Mouse (Mus musculus) lung, postnatal 10 days (tissue): ENCODE measurements around the gene Mboat1.

ENCODE experiments used
- DNase-seq: peaks from one replicate; pipeline ENCODE4 v3.0.0; 2021

Gene Mboat1

DNA sequence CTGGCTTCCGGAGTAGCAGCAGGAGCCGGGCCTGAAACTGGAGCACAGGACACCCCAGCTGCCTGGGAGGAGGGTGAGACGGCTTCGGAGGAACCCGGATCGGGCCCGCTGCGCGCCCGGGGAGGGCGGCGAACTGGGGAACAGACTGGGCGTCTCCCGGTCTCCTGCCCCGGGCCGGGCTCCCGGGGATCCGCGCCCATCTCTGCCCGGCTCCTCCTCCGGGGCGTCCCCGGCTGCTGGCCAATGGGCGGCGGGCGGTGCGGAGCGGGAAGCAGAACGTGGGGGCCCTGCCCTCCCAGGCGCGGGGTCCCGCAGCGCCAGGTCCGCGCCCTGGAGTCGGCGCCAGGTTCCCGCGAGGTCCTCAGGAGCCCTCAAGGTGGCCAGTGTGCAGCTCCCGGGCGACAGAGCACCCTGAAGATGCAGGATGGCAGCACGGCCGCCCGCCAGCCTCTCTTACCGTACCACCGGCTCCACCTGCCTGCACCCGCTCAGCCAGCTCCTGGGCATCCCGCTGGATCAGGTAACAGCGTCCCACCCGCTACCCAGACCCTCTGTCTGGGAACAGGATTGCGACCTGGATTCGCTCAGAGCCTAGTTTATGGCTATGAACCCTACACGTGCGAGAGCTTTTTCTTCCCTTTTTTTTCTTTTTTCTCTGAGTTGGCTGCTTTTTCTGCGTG, at the start of gene Mboat1:
Gene Mboat1, plus strand, starts transcription at position 247 of the 680 bp plus-strand sequence.
- DNase-seq = peak; percentile 87

DNA sequence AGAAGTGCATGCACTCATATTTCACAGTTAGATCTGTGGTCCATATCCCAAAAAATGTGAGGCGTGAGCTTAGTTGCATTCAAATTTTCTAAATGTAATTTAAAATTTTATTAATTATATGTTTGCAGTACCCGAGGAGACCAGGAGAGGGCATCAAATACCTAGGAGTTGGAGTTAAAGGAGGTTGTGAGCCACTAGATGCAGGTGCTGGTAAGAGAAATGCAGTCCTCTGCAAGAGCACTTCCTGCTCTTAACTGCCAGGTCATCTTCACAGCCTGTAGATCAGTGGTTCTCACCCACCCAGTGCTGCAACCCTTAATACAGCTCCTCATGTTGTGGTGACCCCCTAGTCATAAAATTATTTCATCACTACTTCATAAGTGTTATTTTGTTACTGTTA, 43.2 kb upstream of the Mboat1 start:
- DNase-seq = no peak

GRCm38 (mm10) chr13:30095851-30096250, 40.4 kb upstream of the Mboat1 start:
- peak; percentile 7 for DNase-seq

GRCm38 (mm10) chr13:30096536-30096935, 39.8 kb upstream of the Mboat1 start:
- no peak for DNase-seq

DNA sequence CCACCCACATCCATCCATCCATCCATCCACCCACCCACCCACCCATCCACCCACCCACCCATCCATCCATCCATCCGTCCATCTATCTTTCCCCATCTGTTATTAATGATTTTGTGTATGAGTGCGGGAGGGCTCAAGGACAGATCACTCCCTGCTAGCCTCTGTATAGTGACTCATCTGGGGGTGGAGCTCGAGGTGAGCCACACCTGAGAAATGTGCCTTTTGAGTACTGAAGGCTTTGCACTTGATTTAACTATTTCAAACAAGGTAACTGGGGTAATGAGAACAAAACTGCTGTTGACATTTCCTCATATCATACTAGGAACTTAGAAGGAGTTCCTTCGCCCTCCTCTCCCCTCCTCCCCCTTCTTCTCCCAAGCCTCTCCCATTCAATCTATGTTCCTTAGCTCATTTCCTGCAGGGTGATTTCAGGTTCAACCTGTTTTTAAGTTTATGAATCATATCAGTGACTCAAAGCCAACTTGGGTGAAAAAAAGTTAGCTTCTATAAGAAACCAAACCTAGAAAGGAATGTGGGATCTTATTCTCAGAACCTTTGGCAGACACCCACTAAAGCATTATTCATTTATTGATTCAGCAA, 27.2 kb upstream of the Mboat1 start:
- no peak for DNase-seq

DNA sequence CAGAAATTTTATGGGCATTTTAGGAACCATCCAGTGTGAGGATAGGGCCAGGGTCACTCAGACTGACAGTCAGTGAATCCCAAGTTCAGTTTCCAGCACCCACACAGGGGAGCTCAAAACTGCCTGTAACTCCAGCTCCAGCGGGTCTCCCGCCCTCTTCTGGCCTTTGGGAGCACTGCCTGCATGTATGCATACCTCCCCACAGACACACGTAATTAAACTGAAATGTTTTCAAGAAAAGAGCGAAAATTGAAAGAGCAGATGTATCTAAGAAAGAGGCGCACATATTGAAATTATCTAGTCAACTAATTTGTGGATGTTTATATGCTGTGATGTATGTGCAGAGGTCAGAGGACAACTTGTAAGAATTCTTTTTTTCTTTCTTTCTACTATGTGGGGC, 20.5 kb upstream of the Mboat1 start:
- no peak for DNase-seq

DNA sequence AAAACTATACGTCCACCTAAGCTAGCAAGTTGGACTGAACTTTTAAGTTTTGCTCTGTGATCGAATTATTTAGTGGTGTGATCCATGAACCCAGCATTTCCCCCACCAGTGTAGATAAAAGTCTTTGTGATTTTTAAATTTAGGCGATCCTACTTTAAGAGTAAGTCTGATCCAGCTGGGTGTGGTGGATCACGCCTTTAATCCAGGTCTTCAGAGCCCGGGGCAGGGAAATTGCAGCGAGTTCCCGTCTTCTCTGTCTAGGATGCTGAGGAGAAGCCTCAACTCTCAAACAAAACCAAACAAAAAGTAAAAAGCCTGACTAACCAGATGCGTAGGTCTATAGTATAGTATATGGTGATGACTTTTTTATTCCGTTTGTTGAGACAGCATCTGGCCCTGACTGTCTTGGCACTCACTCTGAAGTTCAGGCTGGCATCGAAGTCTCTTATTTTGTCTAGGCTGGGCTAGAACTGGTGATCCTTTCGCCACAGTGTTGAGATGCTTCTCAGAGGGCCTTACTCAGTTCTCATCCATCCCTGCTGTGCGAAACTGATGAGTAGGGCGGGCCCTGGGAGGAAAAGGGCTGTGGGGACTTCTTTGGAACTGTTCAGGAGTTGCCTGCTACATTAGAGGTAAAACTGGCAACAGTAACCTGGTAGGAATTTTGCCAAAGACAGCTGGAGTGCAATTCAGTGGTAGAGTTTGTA, 787 bp downstream of the Mboat1 start:
- DNase-seq = no peak

GRCm38 (mm10) chr13:30137951-30138350, 1.7 kb downstream of the Mboat1 start:
- DNase-seq = no peak

GRCm38 (mm10) chr13:30140149-30140548, 3.9 kb downstream of the Mboat1 start:
- DNase-seq = no peak

- DNase-seq = no peak
These were observed 4.4 kb downstream of the Mboat1 start for GRCm38 (mm10) chr13:30140646-30141045.

DNA sequence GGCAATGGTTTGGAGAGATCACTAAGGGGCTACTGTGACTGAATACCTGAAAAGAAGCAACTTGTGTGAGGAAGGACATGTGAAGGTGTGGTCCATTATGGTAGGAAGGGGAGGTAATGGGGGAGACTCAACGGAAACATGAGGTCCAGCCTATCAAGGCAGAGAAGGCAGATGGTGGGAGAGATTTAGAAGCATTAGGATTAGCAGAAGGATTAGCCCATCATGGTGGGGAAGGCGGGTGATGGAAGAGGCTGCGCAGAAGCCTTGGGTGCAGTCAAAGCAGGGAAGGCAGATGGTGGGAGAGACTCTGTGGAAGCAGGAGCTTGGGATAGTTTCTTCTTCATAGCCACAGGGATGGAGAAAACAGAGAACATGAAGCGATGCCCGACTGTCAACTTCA, 5.7 kb downstream of the Mboat1 start:
- DNase-seq = no peak

GRCm38 (mm10) chr13:30146468-30146867, 10.2 kb downstream of the Mboat1 start:
- DNase-seq = no peak

DNA sequence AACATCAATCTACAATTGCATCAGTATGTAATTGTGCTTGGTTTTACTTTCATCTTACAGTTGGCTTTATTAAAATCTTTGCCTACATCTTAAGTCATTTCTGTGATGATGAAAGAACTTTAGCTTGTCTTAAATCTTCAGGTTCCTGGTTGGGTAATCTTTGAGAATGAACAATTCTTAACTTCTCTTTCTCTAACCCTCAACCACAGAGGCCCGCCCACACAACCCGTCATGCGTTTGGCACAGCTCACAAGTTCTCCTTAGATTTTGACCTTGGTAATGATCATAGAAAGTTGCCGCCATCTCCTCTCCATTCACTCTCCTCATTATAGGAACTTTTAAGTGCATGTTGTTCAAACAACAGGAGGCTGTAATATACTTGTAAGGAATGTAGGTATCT, 18.0 kb downstream of the Mboat1 start:
- peak; percentile 42 for DNase-seq

DNA sequence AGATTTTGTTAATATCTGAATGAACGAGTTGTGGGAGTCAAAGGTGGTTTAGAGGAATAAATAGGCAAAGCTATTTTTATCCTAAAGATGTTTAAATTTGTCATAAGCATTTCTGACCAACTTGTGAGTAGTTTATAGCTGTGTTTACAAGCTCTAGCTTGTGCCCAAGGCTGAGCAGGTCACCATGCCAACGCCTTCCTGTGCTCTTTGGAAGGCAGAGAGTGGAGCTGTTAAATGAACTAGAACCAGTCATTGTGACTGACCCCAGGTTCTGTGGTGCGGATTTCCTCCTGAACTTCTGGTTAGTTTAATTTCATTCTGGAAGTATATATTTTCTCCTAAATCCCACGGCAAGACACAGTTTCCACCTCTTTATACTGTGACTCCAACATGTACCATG, 23.3 kb downstream of the Mboat1 start:
- no peak for DNase-seq

DNA sequence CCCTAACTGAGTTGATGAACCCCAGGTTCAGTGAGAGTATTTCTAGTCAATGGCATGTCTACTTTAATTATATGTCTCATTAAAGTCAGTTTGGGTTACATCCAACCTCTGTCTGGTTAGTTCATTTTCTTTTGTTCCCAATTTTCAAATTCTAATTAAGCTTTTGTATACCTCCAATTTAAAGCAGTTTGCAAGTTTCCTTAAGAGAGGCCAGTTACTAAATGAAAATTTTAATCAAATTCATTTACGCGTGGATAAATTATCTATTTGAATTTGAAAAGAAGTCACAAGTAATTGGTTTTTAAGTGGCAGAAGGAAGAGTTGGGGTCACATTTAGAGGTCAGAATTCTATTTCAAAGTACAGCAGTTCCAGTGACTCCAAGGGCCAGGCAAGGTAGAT, 27.2 kb downstream of the Mboat1 start:
- DNase-seq = no peak

DNA sequence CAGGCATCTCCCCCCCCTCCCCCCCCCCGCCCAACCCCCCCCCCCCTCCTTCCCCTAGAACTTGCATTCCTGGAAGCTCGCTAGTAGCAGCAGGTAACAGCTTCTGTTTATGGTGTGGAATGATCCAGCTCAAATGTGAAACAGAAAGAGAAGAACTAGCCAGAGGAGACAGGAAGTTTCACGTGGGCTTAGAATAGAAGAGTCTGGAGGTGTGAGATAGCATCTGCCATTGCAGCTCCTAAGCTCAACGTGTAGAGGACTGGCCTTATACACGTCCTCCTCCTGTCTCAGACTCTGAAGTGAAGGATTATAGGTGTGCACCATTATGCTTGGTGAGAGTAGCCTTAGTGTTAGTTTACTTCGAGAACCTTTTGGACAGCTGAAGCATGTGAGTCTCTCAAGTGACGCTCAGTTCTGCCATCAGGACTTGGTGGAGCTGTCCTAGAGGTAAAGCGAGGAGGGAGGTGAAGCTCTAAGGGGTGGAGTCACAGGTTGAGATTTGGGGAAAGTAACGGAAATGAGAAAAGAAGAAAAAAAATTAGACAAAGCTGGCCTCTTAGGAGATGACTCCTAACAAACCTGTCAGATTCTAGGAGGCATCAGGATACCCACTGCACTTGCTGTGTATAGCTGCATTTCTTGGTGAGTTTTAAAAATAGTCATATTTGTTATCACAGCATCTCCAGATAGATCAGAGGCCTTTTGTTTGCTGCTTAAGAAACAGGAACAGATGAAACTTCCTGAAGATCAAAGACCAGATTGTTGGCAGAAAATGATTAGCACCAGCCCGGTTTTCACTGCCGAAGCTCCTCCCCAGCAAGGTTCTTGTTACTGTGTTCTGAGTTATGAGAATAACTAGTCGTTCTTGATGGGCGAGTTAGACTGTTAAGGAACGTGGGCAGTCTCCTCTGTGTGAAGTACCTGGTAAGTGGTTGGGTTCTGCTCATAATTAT, 30.1 kb downstream of the Mboat1 start:
- DNase-seq = no peak

- no peak for DNase-seq
These were observed 31.2 kb downstream of the Mboat1 start for GRCm38 (mm10) chr13:30167499-30167898.

DNA sequence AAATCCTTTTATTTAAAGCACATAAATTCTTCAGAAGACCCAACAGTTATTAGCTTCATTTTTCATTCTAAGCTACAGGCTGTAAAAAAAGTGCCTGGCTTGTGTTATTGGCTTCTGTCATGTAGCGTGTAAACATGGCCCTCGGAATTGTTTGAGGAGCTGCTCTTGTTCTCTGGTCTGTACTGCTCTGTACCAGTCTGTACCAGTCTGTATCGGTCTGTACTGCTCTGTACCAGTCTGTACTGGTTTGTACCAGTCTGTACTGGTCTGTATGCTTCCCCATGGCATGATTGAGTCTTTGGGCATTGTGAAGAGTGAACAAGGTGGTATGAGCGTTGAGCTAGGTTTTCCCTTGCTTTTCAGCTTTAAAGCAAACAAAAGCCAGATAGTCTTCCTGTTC, 32.5 kb downstream of the Mboat1 start:
- DNase-seq = no peak

DNA sequence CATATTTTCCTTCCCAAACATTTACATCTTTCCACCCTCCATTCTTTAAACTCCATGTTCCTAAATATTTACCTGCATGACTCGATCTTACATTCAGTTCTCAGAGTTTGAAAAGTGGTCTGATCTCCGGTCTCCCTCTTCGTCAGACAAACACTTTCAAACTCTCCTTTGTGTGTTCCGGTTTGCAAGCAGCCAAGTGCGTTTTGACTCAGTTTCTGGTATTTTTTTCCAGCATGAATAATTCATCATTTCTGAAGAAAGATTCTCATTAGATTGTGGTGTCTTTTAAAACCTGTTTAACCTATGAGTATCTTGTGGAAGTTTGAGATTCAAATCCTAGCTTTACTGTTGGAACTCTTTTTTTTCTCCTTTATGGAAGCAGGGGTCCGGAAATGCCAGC, 33.8 kb downstream of the Mboat1 start:
- DNase-seq = no peak

DNA sequence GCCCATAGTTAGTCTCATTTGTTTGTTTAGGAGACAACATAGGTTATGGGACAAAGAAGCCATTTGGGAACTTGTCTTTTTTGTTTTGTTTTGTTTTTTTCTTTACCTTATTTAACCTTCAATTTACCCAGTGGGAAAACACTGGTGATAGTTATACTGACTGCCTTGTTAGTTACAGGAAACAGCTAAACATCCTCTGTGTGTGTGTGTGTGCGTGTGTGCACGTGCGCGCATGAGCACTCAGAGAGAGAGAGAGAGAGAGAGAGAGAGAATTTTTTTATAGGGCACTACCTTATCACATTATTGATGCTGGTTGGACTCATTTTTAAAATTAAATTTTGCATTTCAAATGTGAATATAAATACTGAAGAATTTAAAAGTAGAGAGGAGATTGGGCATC, 38.3 kb downstream of the Mboat1 start:
- DNase-seq = no peak

- no peak for DNase-seq
These were observed 41.1 kb downstream of the Mboat1 start for GRCm38 (mm10) chr13:30177356-30177755.

- no peak for DNase-seq
These were observed 49.3 kb downstream of the Mboat1 start for GRCm38 (mm10) chr13:30185549-30185948.

DNA sequence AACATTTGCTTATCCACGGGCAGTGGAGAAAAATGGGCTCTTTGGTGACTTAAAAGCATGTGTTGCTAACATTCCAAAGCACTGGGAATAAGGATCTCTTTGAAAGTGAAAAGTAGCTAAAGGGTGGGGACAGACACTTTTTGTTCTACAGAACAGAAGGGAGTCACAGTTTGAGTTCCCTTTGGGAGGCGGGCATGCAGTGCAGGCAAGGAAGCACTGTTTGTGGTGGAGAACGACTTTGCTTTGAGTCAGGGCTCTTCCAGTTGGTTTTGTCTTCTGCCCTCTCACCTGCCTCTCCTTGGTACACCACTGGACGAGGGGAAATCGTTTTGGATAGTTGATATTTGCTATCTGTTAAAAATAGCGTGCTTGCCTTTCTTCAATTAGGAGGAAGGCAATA, 49.7 kb downstream of the Mboat1 start:
- no peak for DNase-seq
